Mouse (Mus musculus) liver, adult 2 months (tissue): Measurements from ENCODE around the gene Tmem169.

Experiments used
- CTCF ChIP-seq: fragments of 200-500 bp; IDR thresholded peaks from 2 replicates; pipeline ENCODE4 v1.5.1; 2011; ENCODE audit warnings: low read depth, low read length, control low read depth
- POLR2A ChIP-seq: fragments of 200-500 bp; IDR thresholded peaks from 2 replicates; pipeline ENCODE4 v1.6.1; 2011; ENCODE audit warnings: low read length, control low read depth; ENCODE audit not compliant: insufficient read depth; ENCODE audit errors: extremely low read depth

DNA sequence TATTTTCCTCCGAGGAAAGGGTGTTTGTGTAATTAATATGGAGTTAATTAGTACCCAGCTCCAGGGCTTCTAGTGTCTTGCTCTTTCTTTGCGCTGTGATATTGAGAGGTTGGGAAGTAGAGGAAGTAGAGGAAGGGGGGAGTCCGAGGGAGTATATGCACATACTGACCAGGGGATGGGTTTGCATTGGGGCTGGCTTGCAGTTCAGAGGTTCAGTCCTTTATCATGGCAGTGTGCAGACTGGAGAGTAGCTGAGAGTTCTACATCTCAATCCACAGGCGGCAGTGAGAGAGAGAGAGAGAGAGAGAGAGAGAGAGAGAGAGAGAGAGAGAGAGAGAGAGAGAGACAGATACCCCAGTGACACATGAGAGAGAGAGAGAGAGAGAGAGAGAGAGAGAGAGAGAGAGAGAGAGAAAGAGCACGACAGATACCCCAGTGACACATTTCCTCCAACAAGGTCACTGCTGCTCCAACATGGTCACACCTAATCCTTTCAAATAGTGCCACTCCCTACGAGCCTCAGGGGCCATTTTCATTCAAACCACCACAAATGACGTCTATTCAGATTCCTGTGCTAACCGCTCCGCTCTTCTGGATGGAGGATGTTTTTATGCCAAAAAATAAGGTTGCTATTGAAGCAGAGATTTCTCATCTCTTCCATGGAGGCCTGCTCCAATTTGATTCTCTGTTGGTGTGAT lies 28.7 kb downstream of the Tmem169 start:
- TF ChIP-seq POLR2A: no peak
- no peak for TF ChIP-seq CTCF
